Mouse (Mus musculus) midbrain, embryonic 15.5 days (tissue): ENCODE results near the gene Art3. TPM values are rescaled to one million over a fixed set of nuclear protein-coding genes. Genes with fewer than 3 reads are reported as not detected.

Source experiments
- ATAC-seq: fragments of 200-750 bp; cut with Nextera tagmentation; replicated peaks from 2 replicates; pipeline ENCODE4 v1.8.0; 2017; ENCODE audit warnings: moderate TSS enrichment
- H3K27ac ChIP-seq: fragments of 300-500 bp; sonication (generic); 2 replicates; pipeline ENCODE4 v1.5.1; 2015; ENCODE audit warnings: mild to moderate bottlenecking, inconsistent platforms
- H3K27me3 ChIP-seq: fragments of 300-500 bp; sonication (generic); replicated peaks from 2 replicates; pipeline ENCODE4 v1.6.1; 2015; ENCODE audit warnings: inconsistent platforms
- H3K36me3 ChIP-seq: fragments of 300-500 bp; sonication (generic); replicated peaks from 2 replicates; pipeline ENCODE4 v1.6.1; 2015; ENCODE audit warnings: inconsistent platforms
- H3K4me1 ChIP-seq: fragments of 300-500 bp; sonication (generic); 2 replicates; pipeline ENCODE4 v1.6.1; 2015; ENCODE audit warnings: inconsistent platforms
- H3K4me2 ChIP-seq: fragments of 300-500 bp; sonication (generic); 2 replicates; pipeline ENCODE4 v1.6.1; 2015; ENCODE audit warnings: inconsistent platforms, mild to moderate bottlenecking, moderate library complexity
- H3K4me3 ChIP-seq: fragments of 300-500 bp; sonication (generic); 2 replicates; pipeline ENCODE4 v1.5.1; 2015; ENCODE audit warnings: mild to moderate bottlenecking, inconsistent platforms
- H3K9ac ChIP-seq: fragments of 300-500 bp; sonication (generic); 2 replicates; pipeline ENCODE4 v1.6.1; 2015; ENCODE audit warnings: mild to moderate bottlenecking, inconsistent platforms
- H3K9me3 ChIP-seq: fragments of 300-500 bp; sonication (generic); 2 replicates; pipeline ENCODE4 v1.6.1; 2016; ENCODE audit warnings: inconsistent platforms
- WGBS: fragments of 180-500 bp; shearing (Covaris S2); methylation state at CpG from one replicate; pipeline ENCODE4 v1.1.7; 2015; ENCODE audit warnings: mixed read lengths; 5-methylcytosine and 5-hydroxymethylcytosine counted together
- microRNA-seq: library from miRNA; unstranded; fragments of <30 nt; microRNA quantifications from one replicate; pipeline ENCODE4, GENCODE M21; 2016
- polyA plus RNA-seq: library from polyadenylated mRNA; unstranded; fragments of >200 nt; fragmentation: Nextera tagmentation; extraction: Ambion mirVana; gene quantifications from 2 replicates; pipeline ENCODE4 v1.2.1, GENCODE M21; 2015

Art3 gene
- polyA plus RNA-seq, 1 experiment from 2014 or later, result 5.5 TPM

- no peak overlapping the region for H3K27ac ChIP-seq
- 92% methylated on average over 7 of the region's 7 CpGs for WGBS
- no peaks in the 10 kb centered on the region for H3K9me3 ChIP-seq
- H3K4me3 ChIP-seq, result no peak overlapping the region
- no peak for ATAC-seq
- no peak overlapping the region for H3K9ac ChIP-seq
- no peaks in the 10 kb centered on the region for H3K4me1 ChIP-seq
- peaks cover 35% of the 10 kb centered on the region for H3K36me3 ChIP-seq
- H3K27me3 ChIP-seq, result no peaks in the 10 kb centered on the region
- no peak overlapping the region for H3K4me2 ChIP-seq
Observed at GRCm38 (mm10) chr5:92442914-92443313, 111.3 kb downstream of the Art3 start.

GRCm38 (mm10) chr5:92445016-92445415 is 113.4 kb downstream of the Art3 start:
- H3K4me3 ChIP-seq, result no peak overlapping the region
- no peak overlapping the region for H3K9ac ChIP-seq
- no peak overlapping the region for H3K4me2 ChIP-seq
- H3K27me3 ChIP-seq, result no peaks in the 10 kb centered on the region
- WGBS, result 96% methylated on average over 2 of the region's 2 CpGs
- no peaks in the 10 kb centered on the region for H3K9me3 ChIP-seq
- no peak for ATAC-seq
- peaks cover 52% of the 10 kb centered on the region for H3K36me3 ChIP-seq
- no peak overlapping the region for H3K27ac ChIP-seq
- no peaks in the 10 kb centered on the region for H3K4me1 ChIP-seq

GRCm38 (mm10) chr5:92446736-92447135 is 115.1 kb downstream of the Art3 start:
- Histone ChIP-seq H3K27ac (no peak overlapping the region), H3K27me3 (no peaks in the 10 kb centered on the region), H3K36me3 (peaks cover 58% of the 10 kb centered on the region), H3K4me3 (no peak overlapping the region), H3K9ac (no peak overlapping the region), H3K4me1 (no peaks in the 10 kb centered on the region), H3K9me3 (no peaks in the 10 kb centered on the region), H3K4me2 (no peak overlapping the region)
- no peak for ATAC-seq
- WGBS, result 94% methylated on average over 5 of the region's 5 CpGs

- H3K36me3 ChIP-seq, result peaks cover 49% of the 10 kb centered on the region
- ATAC-seq, result no peak
Observed at GRCm38 (mm10) chr5:92452876-92453275, 121.2 kb downstream of the Art3 start.

GRCm38 (mm10) chr5:92457410-92457809 is 125.8 kb downstream of the Art3 start:
- Histone ChIP-seq H3K4me2 (no peak overlapping the region), H3K27me3 (no peaks in the 10 kb centered on the region), H3K9me3 (no peaks in the 10 kb centered on the region), H3K4me1 (no peaks in the 10 kb centered on the region), H3K36me3 (peaks cover 28% of the 10 kb centered on the region; the same call in 1 of the 2 replicates), H3K4me3 (no peak overlapping the region), H3K9ac (no peak overlapping the region), H3K27ac (no peak overlapping the region)
- ATAC-seq, result no peak
- WGBS, result 86% methylated on average over 2 of the region's 2 CpGs

More at GRCm38 (mm10) chr5:92452876-92453275, 121.2 kb downstream of the Art3 start:
- WGBS, result 94% methylated on average over 5 of the region's 5 CpGs
- Histone ChIP-seq H3K4me2 (no peak overlapping the region), H3K27ac (no peak overlapping the region), H3K4me1 (no peaks in the 10 kb centered on the region), H3K4me3 (no peak overlapping the region), H3K27me3 (no peaks in the 10 kb centered on the region), H3K9ac (no peak overlapping the region), H3K9me3 (no peaks in the 10 kb centered on the region)

GRCm38 (mm10) chr5:92458726-92459125 is 127.1 kb downstream of the Art3 start:
- Histone ChIP-seq H3K27ac (no peak overlapping the region), H3K9ac (no peak overlapping the region), H3K4me3 (no peak overlapping the region), H3K4me1 (no peaks in the 10 kb centered on the region), H3K4me2 (no peak overlapping the region), H3K27me3 (no peaks in the 10 kb centered on the region), H3K36me3 (peaks cover 17% of the 10 kb centered on the region; the same call in 1 of the 2 replicates), H3K9me3 (no peaks in the 10 kb centered on the region)
- WGBS, result 49% methylated on average over 5 of the region's 5 CpGs
- ATAC-seq, result no peak

- ATAC-seq, result 0 out of 2 replicates have a peak, but pooled peaks have one; percentile 45
- H3K4me1 ChIP-seq, result no peaks in the 10 kb centered on the region
- WGBS, result 16% methylated on average over 5 of the region's 5 CpGs
- peaks cover 9% of the 10 kb centered on the region; the same call in 1 of the 2 replicates for H3K36me3 ChIP-seq
- no peaks in the 10 kb centered on the region for H3K9me3 ChIP-seq
- no peaks in the 10 kb centered on the region for H3K27me3 ChIP-seq
- H3K9ac ChIP-seq, result no peak overlapping the region
- no peak overlapping the region for H3K4me3 ChIP-seq
- no peak overlapping the region for H3K4me2 ChIP-seq
- H3K27ac ChIP-seq, result no peak overlapping the region
Observed at GRCm38 (mm10) chr5:92461321-92461720, 129.7 kb downstream of the Art3 start.

Small RNA genes lying within 50 kb of the gene (microRNA-seq; reads per million reads assigned to microRNA genes)
- not detected for gene Mir6415

Other genes with a start within 250 kb of the Art3 start
- 330 and 368 TPM in 2 replicates for gene G3bp2, start 248.1 kb upstream of the Art3 start, polyA plus RNA-seq
- 42.1 and 42.5 TPM in 2 replicates for gene Uso1, start 193.9 kb upstream of the Art3 start, polyA plus RNA-seq
- gene U90926, start 116.4 kb upstream of the Art3 start, polyA plus RNA-seq, result not detected in 2 replicates
- 0.50 and 0.99 TPM in 2 replicates for gene Ppef2, start 75.5 kb upstream of the Art3 start, polyA plus RNA-seq
- gene Naaa, start 53.7 kb upstream of the Art3 start, polyA plus RNA-seq, result 16.4 and 17.7 TPM in 2 replicates
- gene Sdad1, start 21.3 kb upstream of the Art3 start, polyA plus RNA-seq, result 31.8 TPM in 2 replicates
- gene Cxcl9, start 3.7 kb upstream of the Art3 start, polyA plus RNA-seq, result not detected in 2 replicates
- gene Cxcl10, start 17.1 kb downstream of the Art3 start, polyA plus RNA-seq, result 0.21 and 0.42 TPM in 2 replicates
- gene Nup54, start 103.4 kb downstream of the Art3 start, polyA plus RNA-seq, result 50.5 and 56.4 TPM in 2 replicates
- gene Scarb2, start 175.0 kb downstream of the Art3 start, polyA plus RNA-seq, result 24.4 and 25.4 TPM in 2 replicates
- 0.88 and 1.0 TPM in 2 replicates for gene Fam47e, start 223.2 kb downstream of the Art3 start, polyA plus RNA-seq